ENCODE assay signal across 13 mouse cellular contexts in the genomic region with DNA sequence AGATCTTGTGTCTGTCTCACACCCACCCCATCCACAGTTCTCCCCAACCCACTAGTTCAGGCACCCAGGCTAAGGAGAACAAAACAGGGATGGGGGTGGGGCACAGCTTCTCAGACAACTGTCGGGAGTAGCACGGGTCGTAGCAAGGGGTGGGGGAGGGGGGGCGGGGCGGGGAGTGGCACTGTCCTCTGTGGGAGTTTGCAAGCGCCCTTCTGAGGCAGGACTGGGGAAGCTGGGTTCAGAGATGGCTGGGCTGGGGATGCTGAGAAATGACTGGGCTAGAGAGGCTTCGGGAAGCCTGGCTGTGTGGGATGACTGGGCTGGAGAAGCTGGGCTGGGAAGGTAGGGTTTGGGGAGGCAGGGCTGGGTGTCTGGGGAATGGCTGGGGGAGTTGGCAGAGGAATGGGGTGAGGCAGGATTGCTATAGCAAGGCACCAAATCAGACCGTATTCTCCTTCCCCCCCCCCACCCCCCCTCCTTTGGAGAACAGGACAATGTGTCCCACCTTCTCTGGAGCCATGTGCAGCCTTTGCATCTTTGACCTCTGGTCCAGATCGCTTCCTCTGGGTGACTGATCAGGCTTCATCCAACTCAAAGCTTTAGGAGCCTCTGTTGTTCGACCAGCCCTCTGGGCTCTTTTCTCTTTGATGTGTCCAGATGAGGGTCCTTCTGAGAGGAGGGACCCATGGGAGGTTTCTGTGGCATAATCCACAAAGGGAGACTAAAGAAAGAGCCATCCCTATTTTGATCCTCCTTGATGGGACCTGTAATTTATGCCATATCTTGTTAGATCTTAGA.
A peak's percentile ranks its signal among the peaks of the same experiment; 100 is the strongest.
DNase-seq lines count a peak whose midpoint lies in the region; ATAC-seq and TF ChIP-seq lines count a peak whose summit lies in the region.
"Had no signal": no experiment of that assay in that cellular context is flagged by ENCODE, and none has a peak within 500 bp of the region (broad histone marks: within the 10 kb centered on the region; RNA-seq: fewer than 3 reads in every experiment).

No protein-coding gene starts in this region.

- no peaks in the 10 kb centered on the region for H3K27me3 ChIP-seq in intestine, embryonic 14.5 days (replicated peaks; ENCODE audit: control insufficient read depth, insufficient read depth, low read length)
- H3K27me3 ChIP-seq in intestine, postnatal 0 days (replicated peaks; ENCODE audit: control insufficient read depth, insufficient read depth, low read length): no peaks in the 10 kb centered on the region
- H3K27me3 ChIP-seq in testis, adult 2 months (ENCODE audit: control insufficient read depth, insufficient read depth, low read length): no peaks in the 10 kb centered on the region
- H3K27me3 ChIP-seq in forebrain, embryonic 15.5 days: no peaks in the 10 kb centered on the region
- H3K27me3 ChIP-seq: heart, embryonic 12.5 days; megakaryocyte, embryonic 14.5 days; stomach, embryonic 15.5 days had no signal

- no peaks in the 10 kb centered on the region for H3K9me3 ChIP-seq in intestine, embryonic 14.5 days (ENCODE audit: control insufficient read depth, low read length)
- no peaks in the 10 kb centered on the region for H3K9me3 ChIP-seq in intestine, postnatal 0 days (ENCODE audit: control insufficient read depth)
- no peaks in the 10 kb centered on the region for H3K9me3 ChIP-seq in forebrain, embryonic 15.5 days
- H3K9me3 ChIP-seq: heart, embryonic 12.5 days; megakaryocyte, embryonic 14.5 days; stomach, embryonic 15.5 days had no signal

- intact Hi-C loops in left cerebral cortex, postnatal 14 days (cut with DNase I): no loop called here

- no peak for DNase-seq in intestine, embryonic 14.5 days (ENCODE audit: low spot score)
- no peak for DNase-seq in testis, postnatal 14 days (ENCODE audit: low spot score)
- no peak for DNase-seq in cerebellum, adult 8-10 months
- no peak for DNase-seq in left cerebral cortex, postnatal 14 days (ENCODE audit: low spot score in 2 of 2)
- DNase-seq: cerebellum, adult 9-11 months; gastrocnemius, adult 2 months; thymus, postnatal 4 days had no signal

- WGBS in intestine, embryonic 14.5 days: 15% methylated on average over 10 of the region's 10 CpGs
- 34% methylated on average over 10 of the region's 10 CpGs for WGBS in intestine, postnatal 0 days
- WGBS in forebrain, embryonic 15.5 days: 21% methylated on average over 10 of the region's 10 CpGs

- no peak overlapping the region for H3K27ac ChIP-seq in intestine, embryonic 14.5 days (ENCODE audit: low read depth)
- H3K27ac ChIP-seq in intestine, postnatal 0 days (ENCODE audit: low read depth, low read length): no peak overlapping the region
- H3K27ac ChIP-seq in testis, adult 2 months (ENCODE audit: control insufficient read depth, insufficient read depth, low read depth, low read length): no peak overlapping the region
- no peak overlapping the region for H3K27ac ChIP-seq in forebrain, embryonic 15.5 days (replicated peaks)
- H3K27ac ChIP-seq: stomach, embryonic 15.5 days had no signal

- no peak overlapping the region for H3K9ac ChIP-seq in intestine, embryonic 14.5 days (ENCODE audit: low read length)
- H3K9ac ChIP-seq in intestine, postnatal 0 days (ENCODE audit: low read depth, low read length): no peak overlapping the region
- no peak overlapping the region for H3K9ac ChIP-seq in forebrain, embryonic 15.5 days (replicated peaks)
- H3K9ac ChIP-seq: heart, embryonic 12.5 days; stomach, embryonic 15.5 days had no signal

- peak; percentile 29 for ATAC-seq in intestine, embryonic 14.5 days (replicated peaks; ENCODE audit: low FRiP score, low TSS enrichment, low read depth)
- ATAC-seq in intestine, postnatal 0 days: no peak
- peak; percentile 48; the same call in 1 of the 2 replicates for ATAC-seq in forebrain, embryonic 15.5 days (replicated peaks)

- TF ChIP-seq CTCF in intestine, postnatal 0 days (IDR thresholded peaks at IDR 0.05; ENCODE audit: low read depth): no peak
- no peak for TF ChIP-seq CTCF in testis, adult 2 months (IDR thresholded peaks at IDR 0.05; ENCODE audit: control insufficient read depth, insufficient read depth, insufficient replicate concordance, low read depth, low read length)

- TF ChIP-seq POLR2A in testis, adult 2 months (IDR thresholded peaks at IDR 0.05; ENCODE audit: control insufficient read depth, low read depth, low read length): no peak

- no peaks in the 10 kb centered on the region for H3K36me3 ChIP-seq in intestine, embryonic 14.5 days (ENCODE audit: control insufficient read depth, insufficient read depth, low read length)
- H3K36me3 ChIP-seq in intestine, postnatal 0 days (ENCODE audit: control insufficient read depth, insufficient read depth): no peaks in the 10 kb centered on the region
- H3K36me3 ChIP-seq in testis, adult 2 months (ENCODE audit: control insufficient read depth, insufficient read depth, low read length): no peaks in the 10 kb centered on the region
- no peaks in the 10 kb centered on the region for H3K36me3 ChIP-seq in forebrain, embryonic 15.5 days
- H3K36me3 ChIP-seq: heart, embryonic 12.5 days; stomach, embryonic 15.5 days had no signal

- no peak overlapping the region for H3K4me3 ChIP-seq in intestine, embryonic 14.5 days (ENCODE audit: low read depth, low read length)
- H3K4me3 ChIP-seq in intestine, postnatal 0 days (ENCODE audit: low read depth, low read length): no peak overlapping the region
- H3K4me3 ChIP-seq in testis, adult 2 months (ENCODE audit: control insufficient read depth, low read depth, low read length): peak overlapping the region; percentile 7; the same call in 1 of the 2 replicates
- H3K4me3 ChIP-seq in forebrain, embryonic 15.5 days: no peak overlapping the region
- H3K4me3 ChIP-seq: gastrocnemius, adult 2 months; heart, embryonic 12.5 days; megakaryocyte, embryonic 14.5 days; stomach, embryonic 15.5 days had no signal

- no peak overlapping the region for H3K4me2 ChIP-seq in intestine, embryonic 14.5 days (ENCODE audit: low read length)
- H3K4me2 ChIP-seq in intestine, postnatal 0 days (replicated peaks; ENCODE audit: low read depth): no peak overlapping the region
- no peak overlapping the region for H3K4me2 ChIP-seq in forebrain, embryonic 15.5 days (replicated peaks)
- H3K4me2 ChIP-seq: heart, embryonic 12.5 days; stomach, embryonic 15.5 days had no signal

- H3K4me1 ChIP-seq in intestine, embryonic 14.5 days (replicated peaks; ENCODE audit: control insufficient read depth, insufficient read depth, low read length): peaks cover 9% of the 10 kb centered on the region; the same call in 1 of the 2 replicates
- H3K4me1 ChIP-seq in intestine, postnatal 0 days (replicated peaks; ENCODE audit: control insufficient read depth, insufficient read depth, low read length): no peaks in the 10 kb centered on the region; the same call in 1 of the 2 replicates
- peaks cover 10% of the 10 kb centered on the region for H3K4me1 ChIP-seq in testis, adult 2 months (ENCODE audit: control insufficient read depth, insufficient read depth, low read length)
- H3K4me1 ChIP-seq in forebrain, embryonic 15.5 days: peaks cover 4% of the 10 kb centered on the region; the same call in 1 of the 2 replicates
- H3K4me1 ChIP-seq: megakaryocyte, embryonic 14.5 days had no signal
